Mouse (Mus musculus) layer of hippocampus, adult 18-20 months (tissue): ENCODE measurements around the gene Arl15. TPM values are rescaled to one million over a fixed set of nuclear protein-coding genes. Genes with fewer than 3 reads are reported as not detected.

ENCODE experiments used
- DNase-seq, 2 experiments: peaks; one replicate each; pipeline ENCODE4 v3.0.0; 2022; ENCODE audit warnings: low spot score in 2 of 2
- total RNA-seq, 2 experiments: library from RNA; stranded (reverse); gene quantifications; 2 replicates each; pipeline ENCODE4 v1.2.3; 2021

The Arl15 gene
- total RNA-seq, 2 experiments from 2014 or later = 57.4 to 61.0 TPM

GRCm38 (mm10) chr13:113842411-113843309, 48.4 kb downstream of the Arl15 start:
- DNase-seq = no peak

GRCm38 (mm10) chr13:113843310-113843649, 49.0 kb downstream of the Arl15 start:
- no peak for DNase-seq

GRCm38 (mm10) chr13:113843901-113844300, 49.6 kb downstream of the Arl15 start:
- DNase-seq = no peak

- no peak for DNase-seq
Measured at GRCm38 (mm10) chr13:113844717-113845116, 50.4 kb downstream of the Arl15 start.

DNA sequence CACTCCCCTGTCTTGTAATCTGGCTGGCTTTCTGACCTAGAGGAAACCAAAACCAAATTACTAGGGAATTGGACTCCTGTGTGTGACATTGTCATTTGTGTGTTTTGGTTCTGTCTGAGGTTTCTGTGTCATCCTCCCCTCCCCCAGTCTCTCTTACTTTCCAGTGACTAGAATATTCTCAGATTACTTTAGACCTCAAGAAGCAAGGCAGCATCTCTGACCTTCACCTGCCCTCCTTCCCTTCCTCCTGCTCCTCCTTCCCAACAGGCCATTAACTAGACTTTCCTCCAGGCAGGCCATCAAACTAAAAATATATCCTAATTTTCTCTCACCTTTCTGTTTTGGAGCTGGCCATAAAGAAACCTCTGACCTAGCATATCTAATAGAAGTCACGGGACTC, 50.9 kb downstream of the Arl15 start:
- no peak for DNase-seq

DNA sequence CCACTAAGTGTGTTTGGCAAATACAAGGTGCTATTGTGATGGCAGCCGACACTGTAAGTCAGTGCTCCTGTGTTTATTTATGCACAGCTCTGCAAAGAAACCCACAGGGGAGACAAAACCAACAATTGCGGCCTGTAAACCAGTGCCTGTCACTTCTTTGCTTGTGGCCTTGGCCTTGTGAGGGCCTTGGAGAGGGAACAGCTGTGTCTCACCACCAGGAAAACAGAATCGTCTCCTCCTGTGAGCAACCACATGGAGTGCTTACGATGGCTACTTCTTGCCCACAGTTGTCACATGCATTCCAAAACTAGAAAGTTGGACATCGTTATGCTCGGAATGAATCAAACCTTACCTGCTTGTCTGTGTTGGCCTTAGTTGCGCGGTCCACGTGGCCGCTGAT, 52.1 kb downstream of the Arl15 start:
- DNase-seq = no peak

GRCm38 (mm10) chr13:113850431-113851034, 56.2 kb downstream of the Arl15 start:
- no peak for DNase-seq

DNA sequence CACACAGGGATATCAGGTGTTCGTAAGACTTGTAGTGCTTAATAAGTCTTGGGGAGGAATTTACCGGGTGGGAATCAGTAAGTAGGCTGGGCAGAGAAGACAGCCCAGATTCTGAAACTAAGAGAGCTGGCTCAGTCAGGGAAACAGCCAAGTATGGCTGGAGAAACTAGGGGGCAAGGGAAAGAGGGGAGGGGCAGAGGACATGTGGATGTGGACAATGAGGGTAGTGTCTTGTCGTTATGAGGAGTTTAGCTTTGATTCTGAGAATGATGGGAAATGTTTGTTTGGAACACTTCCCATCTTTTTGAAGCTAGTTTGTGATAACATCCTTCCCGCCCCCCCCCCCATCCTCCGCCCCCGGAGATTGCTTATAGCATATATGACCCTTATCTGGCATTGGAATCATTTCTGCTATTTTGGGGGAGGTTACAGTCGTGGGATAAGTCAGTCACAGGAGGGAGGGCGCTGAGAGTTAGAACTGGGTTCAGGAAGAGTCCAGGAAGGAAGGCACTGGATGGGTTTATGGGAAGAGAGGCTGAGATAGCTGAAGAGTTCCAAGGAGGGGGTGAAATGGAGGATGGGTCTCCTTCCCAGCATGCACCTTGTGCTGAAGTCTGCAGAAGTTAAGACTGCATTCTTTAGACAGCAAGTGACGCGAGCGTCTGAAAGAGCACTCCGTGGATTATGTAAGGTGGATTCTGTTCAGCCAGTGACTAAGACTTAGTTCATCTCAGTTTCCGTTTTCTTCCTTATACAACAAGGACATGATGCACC, 57.5 kb downstream of the Arl15 start:
- DNase-seq = no peak

DNA sequence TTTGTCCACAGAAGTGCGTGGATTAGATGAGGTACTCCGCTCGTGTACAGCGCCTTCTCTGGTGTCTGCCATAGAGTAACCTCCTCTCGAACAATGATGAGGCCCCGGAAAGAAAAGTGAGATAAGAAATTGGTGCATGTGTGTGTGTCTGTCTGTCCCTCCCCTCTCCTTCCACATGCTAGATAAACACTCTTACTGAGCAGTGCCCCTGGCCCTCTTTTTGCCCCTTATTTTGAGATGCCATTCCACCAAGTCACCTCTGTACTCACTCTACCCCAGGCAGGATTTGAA, 58.0 kb downstream of the Arl15 start:
- DNase-seq = no peak

DNA sequence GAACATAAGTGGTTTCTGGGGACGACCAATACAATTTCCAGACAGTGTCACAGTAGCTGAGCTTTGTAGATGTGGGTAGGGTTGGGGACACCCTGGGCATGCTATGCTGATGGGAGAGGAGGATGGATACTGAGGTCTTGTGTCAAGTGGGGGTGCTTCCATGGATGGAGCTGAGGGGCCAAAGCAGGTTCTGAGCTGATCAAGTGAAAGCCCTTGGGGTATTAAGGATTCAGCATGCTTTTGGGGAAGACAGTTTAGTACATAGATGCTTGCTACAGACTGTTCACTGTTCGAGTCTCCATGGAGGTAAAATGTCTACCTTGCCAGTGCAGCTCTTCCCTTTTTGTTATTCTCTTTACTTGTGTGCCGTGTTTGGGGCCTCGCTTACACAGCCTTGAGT, 59.8 kb downstream of the Arl15 start:
- DNase-seq = no peak

DNA sequence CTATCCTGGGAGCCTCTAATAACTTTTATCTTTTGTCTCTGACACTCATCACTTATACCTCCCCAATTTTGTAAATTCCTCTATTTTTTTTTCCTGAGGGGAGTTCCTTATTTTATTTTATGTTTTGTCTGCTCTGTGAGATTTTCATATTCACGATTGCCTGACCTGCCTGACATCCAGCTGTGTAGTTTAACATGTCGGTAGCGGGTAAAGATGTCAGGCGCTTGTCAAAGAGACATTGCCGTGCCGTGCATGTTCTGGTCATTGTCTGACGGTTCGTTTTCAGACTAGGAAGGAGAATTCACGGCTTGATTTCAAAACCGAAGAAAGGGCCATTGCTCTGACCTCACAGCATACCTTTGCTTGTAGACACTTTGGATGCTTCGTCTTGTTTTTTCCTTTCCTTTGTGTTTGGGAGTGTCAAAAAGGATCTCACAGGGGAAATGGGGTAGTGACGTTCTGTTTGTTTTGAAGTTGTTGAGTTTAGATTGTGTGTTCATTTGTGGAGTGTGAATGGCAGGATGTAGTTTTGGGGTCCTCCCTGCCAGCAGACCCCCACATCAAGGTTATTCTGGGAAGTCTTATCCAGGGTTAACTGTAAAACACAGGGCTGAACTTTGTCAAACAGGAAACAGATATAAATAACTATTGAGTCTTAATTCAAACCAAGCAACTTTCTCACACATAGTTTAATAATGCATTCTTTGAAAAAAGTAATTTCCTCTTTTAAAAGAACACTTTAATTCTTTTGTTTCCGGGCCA, 60.4 kb downstream of the Arl15 start:
- no peak for DNase-seq

GRCm38 (mm10) chr13:113856946-113857345, 62.6 kb downstream of the Arl15 start:
- DNase-seq = no peak

GRCm38 (mm10) chr13:113858667-113859391, 64.5 kb downstream of the Arl15 start:
- DNase-seq = no peak

DNA sequence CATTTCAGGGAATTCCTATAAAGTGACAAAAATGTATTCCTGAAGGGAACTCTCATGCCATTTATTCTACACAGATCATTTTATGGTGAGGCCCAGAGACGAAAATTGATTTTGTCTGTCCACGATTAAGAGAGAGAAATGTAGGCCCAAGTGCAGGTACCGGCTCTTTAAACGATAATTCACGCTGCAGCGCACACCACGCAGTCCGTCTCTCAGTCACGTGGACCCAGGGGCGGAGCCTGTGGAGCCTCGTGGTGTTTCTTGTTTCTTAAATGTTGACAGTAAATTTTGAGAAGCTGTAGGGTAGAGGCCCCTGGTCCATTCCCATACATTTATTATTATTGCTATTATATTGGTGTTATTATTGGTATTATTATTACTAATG, 65.1 kb downstream of the Arl15 start:
- no peak for DNase-seq

- DNase-seq = no peak
Measured at GRCm38 (mm10) chr13:113860816-113861215, 66.5 kb downstream of the Arl15 start.

DNA sequence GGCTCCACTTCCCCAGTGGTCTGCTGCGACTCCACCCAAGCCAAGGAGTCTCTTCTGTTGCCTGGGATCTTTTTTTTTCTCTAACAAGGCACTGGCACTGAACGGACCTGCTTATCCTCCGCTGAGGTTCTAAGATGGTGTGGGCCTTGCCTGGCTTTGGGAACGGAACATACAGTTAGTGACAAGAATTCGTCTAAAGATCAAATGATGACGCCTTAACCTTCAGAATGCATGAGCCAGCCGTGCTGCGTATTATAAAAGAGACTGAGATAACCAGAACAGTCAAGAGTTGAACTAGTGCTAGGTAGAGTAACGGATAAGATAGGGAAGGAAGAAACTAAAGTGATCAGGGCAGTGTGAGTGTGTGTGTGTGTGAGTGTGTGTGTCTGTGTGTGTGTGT, 66.9 kb downstream of the Arl15 start:
- no peak for DNase-seq

DNA sequence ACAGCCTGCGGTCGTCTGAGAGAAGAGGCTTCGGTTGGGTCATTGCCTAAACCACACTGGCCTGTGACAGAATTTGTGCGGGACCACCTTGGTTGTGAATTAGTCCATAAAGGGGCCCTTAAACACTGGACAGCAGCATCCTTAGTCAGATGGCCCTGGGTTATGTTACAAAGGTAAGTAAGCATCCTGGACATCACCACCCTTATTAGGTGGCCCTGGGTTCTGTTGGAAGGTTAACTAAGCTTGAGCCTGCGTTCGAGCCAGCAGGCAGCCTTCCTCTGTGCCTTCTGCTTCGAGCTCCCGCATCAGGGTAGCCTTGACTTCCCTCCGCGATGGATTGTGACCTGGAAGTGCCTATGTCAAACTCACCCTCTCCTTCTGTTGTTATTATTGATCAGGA, 68.6 kb downstream of the Arl15 start:
- DNase-seq = no peak

DNA sequence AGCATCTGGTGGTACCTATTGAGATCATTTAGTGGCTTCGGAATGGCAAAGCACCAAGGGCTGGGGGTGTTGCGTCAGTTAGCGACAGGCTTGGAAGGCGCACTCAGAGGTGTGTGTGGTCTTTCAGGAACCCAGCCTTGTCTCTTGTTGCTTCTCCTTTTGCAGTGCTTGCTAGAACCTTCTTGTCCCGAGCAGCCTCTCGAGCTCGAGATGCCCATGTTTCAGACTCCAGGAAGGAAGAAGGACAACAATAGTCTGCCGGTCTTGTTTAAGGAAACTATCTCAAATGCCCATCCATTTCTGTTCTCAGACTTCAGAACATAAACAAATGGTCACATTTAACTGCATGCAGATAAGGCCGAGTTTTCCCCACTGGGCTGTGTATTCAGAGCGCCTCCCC, 69.4 kb downstream of the Arl15 start:
- DNase-seq = no peak

GRCm38 (mm10) chr13:113864278-113864677, 70.0 kb downstream of the Arl15 start:
- DNase-seq = no peak

GRCm38 (mm10) chr13:113864893-113865292, 70.6 kb downstream of the Arl15 start:
- DNase-seq = peak in 1 of 2 experiments; percentile 86

GRCm38 (mm10) chr13:113865378-113865777, 71.1 kb downstream of the Arl15 start:
- DNase-seq = no peak
